Mouse (Mus musculus): Measurements from ENCODE around the gene Iqck.

DNA sequence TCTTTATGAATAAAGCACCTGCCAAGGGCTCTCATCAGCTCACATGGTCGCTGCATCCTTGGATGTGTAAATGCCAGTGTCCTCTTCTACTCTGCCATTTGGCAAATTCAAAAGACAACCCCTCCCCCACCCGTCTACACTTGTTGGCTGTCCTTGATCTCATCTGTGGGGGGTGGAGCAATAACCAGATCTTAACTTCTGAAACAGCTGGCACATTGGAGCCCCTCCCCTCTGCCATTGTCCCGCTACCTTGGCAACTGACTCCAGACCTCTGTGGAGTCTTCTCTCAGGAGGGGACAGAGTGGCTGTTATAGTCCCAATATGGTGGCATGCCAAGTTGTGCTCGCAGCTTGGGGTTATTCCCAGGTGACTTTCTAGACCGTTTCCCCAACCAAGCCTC lies 116.8 kb downstream of the Iqck start:
- no peak for TF ChIP-seq EP300 (optimal IDR thresholded peaks at IDR 0.05)
- TF ChIP-seq CTCF (IDR thresholded peaks at IDR 0.05; ENCODE audit: low read depth) = no peak

Data from stomach, postnatal 0 days (tissue).